Mouse (Mus musculus) hindbrain, postnatal 0 days (tissue): ENCODE data around the gene Sec13. TPM values are rescaled to one million over a fixed set of nuclear protein-coding genes. Genes with fewer than 3 reads are reported as not detected.
A peak's percentile ranks its signal among the peaks of the same experiment; 100 is the strongest.

ENCODE experiments used
- ATAC-seq: fragments of 200-750 bp; cut with Nextera tagmentation; 2 replicates; pipeline ENCODE4 v1.8.0; 2017; ENCODE audit warnings: mild to moderate bottlenecking, moderate TSS enrichment, moderate library complexity
- DNase-seq: peaks from one replicate; pipeline ENCODE4 v3.0.0-alpha.2; 2015; ENCODE audit warnings: low spot score
- H3K27ac ChIP-seq: fragments of 300-500 bp; sonication (generic); 2 replicates; pipeline ENCODE4 v1.5.1; 2014; ENCODE audit warnings: mild to moderate bottlenecking
- H3K27me3 ChIP-seq: fragments of 300-500 bp; sonication (generic); 2 replicates; pipeline ENCODE4 v1.6.1; 2014; ENCODE audit warnings: low read length, mixed read lengths; ENCODE audit not compliant: insufficient read depth
- H3K36me3 ChIP-seq: fragments of 300-500 bp; sonication (generic); 2 replicates; pipeline ENCODE4 v1.6.1; 2014; ENCODE audit warnings: low read length, mixed read lengths; ENCODE audit not compliant: insufficient read depth
- H3K4me1 ChIP-seq: fragments of 300-500 bp; sonication (generic); 2 replicates; pipeline ENCODE4 v1.6.1; 2014; ENCODE audit warnings: antibody characterized with exemption, low read length, mixed read lengths; ENCODE audit not compliant: insufficient read depth
- H3K4me2 ChIP-seq: fragments of 300-500 bp; sonication (generic); 2 replicates; pipeline ENCODE4 v1.6.1; 2014; ENCODE audit warnings: low read depth, mild to moderate bottlenecking, low read length, moderate library complexity, mixed read lengths
- H3K4me3 ChIP-seq: fragments of 300-500 bp; sonication (generic); 2 replicates; pipeline ENCODE4 v1.5.1; 2014; ENCODE audit warnings: low read length
- H3K9ac ChIP-seq: fragments of 300-500 bp; sonication (generic); replicated peaks from 2 replicates; pipeline ENCODE4 v1.6.1; 2014; ENCODE audit warnings: mild to moderate bottlenecking, low read length, moderate library complexity, mixed read lengths
- H3K9me3 ChIP-seq: fragments of 300-500 bp; sonication (generic); 2 replicates; pipeline ENCODE4 v1.6.1; 2016; ENCODE audit warnings: low read length, mixed read lengths
- CTCF ChIP-seq: IDR thresholded peaks from 2 replicates; pipeline ENCODE4 v1.5.1; 2016; ENCODE audit warnings: antibody characterized with exemption, control low read depth, low read depth
- WGBS: fragments of 180-500 bp; shearing (Covaris S2); extraction: QIAGEN DNeasy Blood & Tissue Kit; methylation state at CpG from one replicate; pipeline ENCODE4 v1.1.7; 2014; 5-methylcytosine and 5-hydroxymethylcytosine counted together
- microRNA-seq, 2 experiments: library from miRNA; unstranded; fragments of <30 nt; microRNA quantifications; one replicate each; pipeline ENCODE4; 2016
- polyA plus RNA-seq: library from polyadenylated mRNA; unstranded; fragments of >200 nt; fragmentation: Nextera tagmentation; extraction: Ambion mirVana; gene quantifications from 2 replicates; pipeline ENCODE4 v1.2.1, GENCODE M21; 2015
- total RNA-seq: library from RNA; depleted of rRNA; stranded (reverse); fragments of >200 nt; gene quantifications from 2 replicates; pipeline ENCODE4 v1.2.3, GENCODE M21; 2014; rRNA removed

Sec13 gene
- total and polyA plus RNA-seq, 2 experiments from 2014 or later = 129 to 171 TPM

DNA sequence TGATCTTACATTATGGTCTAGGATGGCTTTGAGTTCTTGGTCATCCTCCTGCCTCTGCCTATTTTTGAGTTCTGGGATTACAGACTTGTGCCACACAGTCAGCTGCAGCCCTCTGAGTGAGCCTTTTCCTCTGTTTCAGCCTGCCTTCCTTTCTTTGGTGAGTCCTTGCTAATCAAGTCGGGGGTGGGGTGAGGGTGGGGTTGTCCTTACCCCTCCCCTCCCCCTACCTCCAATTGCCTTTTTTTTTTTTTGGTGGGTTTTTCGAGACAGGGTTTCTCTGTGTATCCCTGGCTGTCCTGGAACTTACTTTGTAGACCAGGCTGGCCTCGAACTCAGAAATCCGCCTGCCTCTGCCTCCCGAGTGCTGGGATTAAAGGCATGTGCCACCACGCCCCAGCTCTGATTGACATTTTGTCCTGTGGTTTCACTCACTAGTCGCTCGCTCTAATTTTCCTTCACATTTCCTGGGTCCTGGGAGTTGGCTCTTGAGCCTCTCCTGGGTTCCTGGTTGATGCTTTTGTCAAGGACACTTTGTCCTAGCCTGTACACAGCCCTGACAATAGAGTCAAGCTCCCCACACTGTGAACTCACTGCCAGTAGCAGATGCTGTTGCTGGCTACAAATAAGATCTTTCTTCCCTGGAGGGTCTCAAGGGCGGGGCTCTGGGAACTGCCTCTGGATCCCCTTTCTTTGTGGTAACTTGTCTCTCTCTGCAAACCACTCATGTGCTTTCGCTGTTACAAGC, 57.3 kb downstream of the Sec13 start:
- Histone ChIP-seq H3K36me3 (no peaks in the 10 kb centered on the region), H3K4me3 (no peak overlapping the region), H3K4me2 (no peak overlapping the region), H3K9me3 (no peaks in the 10 kb centered on the region), H3K27ac (no peak overlapping the region), H3K27me3 (no peaks in the 10 kb centered on the region), H3K4me1 (no peaks in the 10 kb centered on the region), H3K9ac (no peak overlapping the region)
- DNase-seq (no peak), ATAC-seq (no peak)
- no peak for TF ChIP-seq CTCF
- 82% methylated on average over 10 of the region's 10 CpGs for WGBS

DNA sequence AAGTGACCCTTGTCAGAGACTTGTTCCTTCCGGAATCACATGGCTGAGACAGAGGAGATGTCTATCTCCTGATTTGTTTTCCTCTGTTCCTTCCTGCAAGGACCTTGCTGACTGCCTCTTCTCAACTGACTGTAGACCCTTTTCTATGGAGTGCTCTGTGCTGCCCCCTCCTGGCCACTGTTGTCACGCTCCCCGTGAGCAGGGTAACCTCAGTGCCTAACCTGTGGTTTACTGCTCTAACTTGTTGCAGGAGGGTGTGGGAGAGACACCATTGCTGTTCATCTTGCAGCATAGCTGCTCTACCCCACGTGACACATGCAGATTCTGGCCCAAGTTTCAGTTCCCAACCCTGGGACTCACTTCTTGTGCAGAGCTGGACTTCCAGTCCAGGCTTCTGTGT, 59.3 kb downstream of the Sec13 start:
- Histone ChIP-seq H3K9ac (no peak overlapping the region), H3K9me3 (no peaks in the 10 kb centered on the region), H3K27ac (no peak overlapping the region), H3K27me3 (no peaks in the 10 kb centered on the region), H3K4me1 (no peaks in the 10 kb centered on the region), H3K4me3 (no peak overlapping the region), H3K4me2 (no peak overlapping the region), H3K36me3 (no peaks in the 10 kb centered on the region)
- 18% methylated on average over 4 of the region's 4 CpGs for WGBS
- peak; percentile 85 for TF ChIP-seq CTCF
- DNase-seq (peak; percentile 70), ATAC-seq (peak; percentile 47; the same call in 1 of the 2 replicates)

DNA sequence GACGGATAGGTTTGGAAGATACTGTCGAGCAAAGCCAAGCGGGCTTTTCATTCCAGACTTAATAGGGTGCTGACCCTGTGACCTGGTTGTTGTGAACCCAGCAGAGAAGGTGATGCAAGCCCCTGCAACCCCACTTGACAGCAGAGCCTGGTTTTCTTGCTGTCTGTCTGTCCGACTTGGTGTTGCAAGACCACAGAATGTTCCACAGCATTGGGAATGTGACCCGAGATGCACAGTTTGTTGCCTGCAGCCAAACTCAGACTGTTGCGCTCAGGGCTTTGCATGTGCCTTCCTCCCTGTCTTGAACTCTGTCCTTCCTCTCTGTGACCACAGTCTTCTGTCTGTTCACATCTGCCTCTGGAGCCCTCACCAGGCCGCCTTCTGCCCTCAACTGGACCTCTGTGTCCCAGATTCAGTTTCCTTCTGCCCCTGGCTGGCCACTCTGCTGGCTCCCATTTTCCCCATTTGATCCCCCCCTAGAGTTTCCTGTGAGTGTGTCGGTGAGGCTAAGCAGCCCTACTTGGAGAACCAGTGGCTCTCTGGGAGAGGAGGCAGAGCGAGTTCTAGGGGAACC, 60.5 kb downstream of the Sec13 start:
- WGBS = 86% methylated on average over 9 of the region's 9 CpGs
- Histone ChIP-seq H3K27me3 (no peaks in the 10 kb centered on the region), H3K9me3 (no peaks in the 10 kb centered on the region), H3K4me3 (no peak overlapping the region), H3K4me1 (no peaks in the 10 kb centered on the region), H3K9ac (no peak overlapping the region), H3K27ac (no peak overlapping the region), H3K36me3 (no peaks in the 10 kb centered on the region), H3K4me2 (no peak overlapping the region)
- ATAC-seq (no peak), DNase-seq (no peak)
- no peak for TF ChIP-seq CTCF

DNA sequence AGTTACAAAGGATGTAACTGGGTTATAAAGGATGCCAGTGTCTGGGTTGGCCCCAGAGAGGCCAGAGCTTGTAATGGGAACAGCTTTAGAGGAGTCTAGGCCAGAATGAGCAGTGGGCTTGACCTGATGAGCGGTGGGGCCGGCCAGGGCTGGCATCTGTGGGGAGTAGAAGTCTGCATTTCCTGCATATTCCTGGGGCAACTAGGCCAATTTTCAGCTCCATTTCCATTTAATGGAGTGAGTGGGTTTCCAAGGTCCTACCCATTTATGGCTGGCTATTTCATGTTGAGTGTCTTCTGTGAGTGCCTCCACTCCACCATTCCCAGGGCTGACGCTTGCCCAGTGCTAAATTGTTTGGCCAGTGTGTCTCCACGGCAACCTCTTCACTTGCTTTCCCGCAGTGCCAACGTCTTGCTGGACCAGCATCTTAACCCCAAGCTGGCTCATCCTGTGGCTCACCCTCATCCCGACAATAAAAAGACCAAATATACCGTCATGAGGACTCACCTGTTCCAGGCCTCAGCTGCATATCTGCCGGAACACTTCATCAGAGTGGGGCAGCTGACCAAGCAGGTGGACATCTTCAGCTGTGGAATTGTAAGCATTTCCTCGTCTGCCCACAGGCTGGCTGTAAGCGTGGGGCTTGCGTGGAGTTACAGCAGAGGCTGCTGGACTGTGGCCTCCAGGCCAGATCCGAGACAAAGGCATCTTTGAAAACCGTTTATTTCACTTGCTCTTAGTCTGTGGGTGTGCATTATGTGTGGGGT, 62.1 kb downstream of the Sec13 start:
- TF ChIP-seq CTCF = no peak

More for the DNA sequence above, 62.1 kb downstream of the Sec13 start:
- Histone ChIP-seq H3K9ac (no peak overlapping the region), H3K4me3 (no peak overlapping the region), H3K27me3 (no peaks in the 10 kb centered on the region), H3K27ac (no peak overlapping the region), H3K9me3 (no peaks in the 10 kb centered on the region), H3K36me3 (no peaks in the 10 kb centered on the region), H3K4me2 (no peak overlapping the region), H3K4me1 (no peaks in the 10 kb centered on the region)
- ATAC-seq = peak; percentile 29; the same call in 1 of the 2 replicates
- DNase-seq = peak; percentile 26
- WGBS = 62% methylated on average over 14 of the region's 14 CpGs

Small RNAs within 50 kb of the gene (microRNA-seq; reads per million reads assigned to microRNA genes)
- 0.53 to 2.5 reads per million in 2 experiments for gene Mir7042

Other genes starting within 250 kb of the Sec13 start
- gene Prrt3, start 238.8 kb downstream of the Sec13 start, total RNA-seq = 40.4 and 41.7 TPM in 2 replicates
- 15.7 and 15.8 TPM in 2 replicates for gene Prrt3, start 238.8 kb downstream of the Sec13 start, polyA plus RNA-seq
- 81.0 and 86.8 TPM in 2 replicates for gene Emc3, start 209.1 kb downstream of the Sec13 start, total RNA-seq
- gene Emc3, start 209.1 kb downstream of the Sec13 start, polyA plus RNA-seq = 120 and 124 TPM in 2 replicates
- 3.8 and 4.5 TPM in 2 replicates for gene Fancd2, start 209.1 kb downstream of the Sec13 start, total RNA-seq
- gene Fancd2, start 209.1 kb downstream of the Sec13 start, polyA plus RNA-seq = 2.1 and 2.7 TPM in 2 replicates
- 0.54 TPM in 1 of 2 replicates, not detected in the other for gene Fancd2os, start 140.0 kb downstream of the Sec13 start, total RNA-seq
- gene Fancd2os, start 140.0 kb downstream of the Sec13 start, polyA plus RNA-seq = not detected in 2 replicates
- 179 and 211 TPM in 2 replicates for gene Brk1, start 136.0 kb downstream of the Sec13 start, total RNA-seq
- gene Brk1, start 136.0 kb downstream of the Sec13 start, polyA plus RNA-seq = 295 TPM in 2 replicates
- gene Vhl, start 116.8 kb downstream of the Sec13 start, total RNA-seq = 95.7 and 95.9 TPM in 2 replicates
- 65.4 and 66.8 TPM in 2 replicates for gene Vhl, start 116.8 kb downstream of the Sec13 start, polyA plus RNA-seq
- 12.1 and 13.9 TPM in 2 replicates for gene Irak2, start 102.3 kb downstream of the Sec13 start, total RNA-seq
- 4.6 and 4.8 TPM in 2 replicates for gene Irak2, start 102.3 kb downstream of the Sec13 start, polyA plus RNA-seq
- 52.2 and 55.5 TPM in 2 replicates for gene Tatdn2, start 43.7 kb downstream of the Sec13 start, total RNA-seq
- gene Tatdn2, start 43.7 kb downstream of the Sec13 start, polyA plus RNA-seq = 0.89 and 1.6 TPM in 2 replicates
- gene Ghrl, start 20.9 kb downstream of the Sec13 start, total RNA-seq = not detected in 2 replicates
- gene Ghrl, start 20.9 kb downstream of the Sec13 start, polyA plus RNA-seq = 0.28 and 0.51 TPM in 2 replicates